Mouse (Mus musculus): ENCODE results near the gene Pdxk. TPM values are rescaled to one million over a fixed set of nuclear protein-coding genes. Genes with fewer than 3 reads are reported as not detected.

Gene Pdxk
- polyA plus RNA-seq, 1 experiment from 2014 or later = 5.3 TPM

DNA sequence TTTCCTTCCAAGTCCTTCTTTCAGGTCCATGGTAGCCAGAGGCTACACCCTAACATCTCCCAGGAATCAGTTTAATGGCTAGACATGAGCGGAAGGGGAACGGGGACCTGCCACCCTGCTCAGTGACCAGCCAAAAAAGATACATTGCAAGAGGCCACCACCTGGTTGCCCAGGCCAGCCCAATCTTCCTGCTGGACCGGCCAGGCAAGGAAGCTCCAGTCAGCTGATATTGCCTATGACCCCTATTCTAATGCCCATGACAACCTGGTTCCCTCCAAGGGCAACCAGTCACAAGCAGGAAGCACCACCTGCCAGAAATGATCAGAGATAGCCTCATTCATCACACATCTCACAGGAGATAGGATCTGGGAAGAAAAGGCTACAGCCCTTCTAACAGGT, 1.0 kb downstream of the Pdxk start:
- DNase-seq (ENCODE audit: low spot score) = no peak
- Histone ChIP-seq H3K4me1 (replicated peaks; ENCODE audit: control insufficient read depth, insufficient read depth) (peaks cover 6% of the 10 kb centered on the region; the same call in 1 of the 2 replicates), H3K9ac (ENCODE audit: low read length) (no peak overlapping the region), H3K27me3 (ENCODE audit: control insufficient read depth, insufficient read depth, low read length) (no peaks in the 10 kb centered on the region), H3K27ac (replicated peaks) (no peak overlapping the region), H3K4me3 (ENCODE audit: low read depth, low read length) (peak overlapping the region; percentile 67), H3K36me3 (ENCODE audit: control insufficient read depth, insufficient read depth, low read length) (no peaks in the 10 kb centered on the region), H3K9me3 (ENCODE audit: control insufficient read depth, low read length) (no peaks in the 10 kb centered on the region), H3K4me2 (replicated peaks; ENCODE audit: low read depth) (peak overlapping the region; percentile 100)
- ATAC-seq (ENCODE audit: low FRiP score, low TSS enrichment) = no peak
- no peak for TF ChIP-seq EP300 (optimal IDR thresholded peaks at IDR 0.05)
- TF ChIP-seq CTCF (IDR thresholded peaks at IDR 0.05; ENCODE audit: low read depth) = no peak
- 64% methylated on average over 3 of the region's 3 CpGs for WGBS

DNA sequence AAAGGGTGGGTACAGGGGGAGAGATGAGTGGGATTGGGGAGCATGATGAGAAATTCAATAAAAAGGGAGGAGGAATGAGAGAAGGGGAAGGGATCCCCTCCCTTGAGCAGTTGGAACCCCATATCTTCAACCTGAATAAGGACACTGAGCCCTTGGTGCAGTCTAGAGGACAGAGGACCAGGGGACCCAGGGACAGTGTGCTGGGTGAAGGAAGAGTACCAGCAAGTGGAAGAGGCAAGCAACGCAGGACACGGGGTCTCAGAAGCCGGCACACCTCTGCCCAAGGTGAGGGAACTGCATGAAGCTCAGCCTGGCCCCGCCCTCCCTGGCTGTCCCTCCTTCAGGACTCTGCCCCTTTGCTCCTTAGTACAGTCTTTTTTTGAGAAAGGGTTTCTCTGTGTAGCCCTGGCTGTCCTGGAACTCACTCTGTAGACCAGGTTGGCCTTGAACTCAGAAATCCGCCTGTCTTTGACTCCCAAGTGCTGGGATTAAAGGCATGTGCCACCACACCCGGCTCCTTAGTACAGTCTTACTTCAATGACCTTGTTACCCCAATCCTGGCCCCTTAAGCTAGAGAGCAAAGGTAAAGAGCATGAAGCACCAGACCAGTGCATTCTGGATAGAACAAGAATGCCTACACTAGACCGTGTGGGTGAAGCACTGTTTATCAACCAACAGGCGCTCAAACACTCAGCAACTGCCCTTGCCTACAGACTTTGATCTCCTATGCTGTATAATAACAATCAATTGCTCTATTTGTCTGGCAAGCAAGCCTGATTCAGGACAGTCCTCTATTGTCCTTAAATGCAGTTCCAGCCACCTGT, 1.6 kb downstream of the Pdxk start:
- H3K9ac ChIP-seq (ENCODE audit: low read length) = no peak overlapping the region
- 69% methylated on average over 8 of the region's 8 CpGs for WGBS
- peaks cover 6% of the 10 kb centered on the region; the same call in 1 of the 2 replicates for H3K4me1 ChIP-seq (replicated peaks; ENCODE audit: control insufficient read depth, insufficient read depth)
- H3K36me3 ChIP-seq (ENCODE audit: control insufficient read depth, insufficient read depth, low read length) = no peaks in the 10 kb centered on the region
- TF ChIP-seq EP300 (optimal IDR thresholded peaks at IDR 0.05) (no peak), CTCF (IDR thresholded peaks at IDR 0.05; ENCODE audit: low read depth) (no peak)
- H3K9me3 ChIP-seq (ENCODE audit: control insufficient read depth, low read length) = no peaks in the 10 kb centered on the region
- no peak overlapping the region for H3K4me2 ChIP-seq (replicated peaks; ENCODE audit: low read depth)
- no peak overlapping the region for H3K27ac ChIP-seq (replicated peaks)
- no peaks in the 10 kb centered on the region for H3K27me3 ChIP-seq (ENCODE audit: control insufficient read depth, insufficient read depth, low read length)
- H3K4me3 ChIP-seq (ENCODE audit: low read depth, low read length) = no peak overlapping the region
- DNase-seq (ENCODE audit: low spot score) = no peak
- peak; percentile 54; the same call in 1 of the 2 replicates for ATAC-seq (ENCODE audit: low FRiP score, low TSS enrichment)

DNA sequence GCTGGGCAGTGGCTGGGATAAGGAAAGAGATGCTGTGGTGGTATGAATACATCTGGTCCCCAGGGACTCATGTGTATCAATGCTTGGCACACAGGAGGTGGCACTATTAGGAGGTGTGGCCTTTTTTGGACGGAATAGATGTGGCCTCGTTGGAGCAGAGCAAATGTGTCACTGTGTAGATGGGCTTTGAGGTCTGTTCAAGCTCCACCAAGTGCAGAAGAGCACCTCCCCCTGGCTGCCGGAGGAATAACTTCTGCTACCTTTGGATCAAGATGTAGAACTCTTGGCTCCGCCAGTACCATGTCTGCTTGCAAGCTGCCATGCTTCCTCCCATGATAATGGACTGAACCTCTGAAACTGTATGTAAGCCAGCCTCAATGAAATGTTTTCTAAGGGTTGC, 3.0 kb downstream of the Pdxk start:
- H3K27ac ChIP-seq (replicated peaks) = no peak overlapping the region
- TF ChIP-seq CTCF (IDR thresholded peaks at IDR 0.05; ENCODE audit: low read depth) (peak; percentile 46), EP300 (optimal IDR thresholded peaks at IDR 0.05) (no peak)
- WGBS = 79% methylated on average over 4 of the region's 4 CpGs
- no peak overlapping the region for H3K4me2 ChIP-seq (replicated peaks; ENCODE audit: low read depth)
- no peaks in the 10 kb centered on the region for H3K27me3 ChIP-seq (ENCODE audit: control insufficient read depth, insufficient read depth, low read length)
- no peaks in the 10 kb centered on the region for H3K9me3 ChIP-seq (ENCODE audit: control insufficient read depth, low read length)
- ATAC-seq (ENCODE audit: low FRiP score, low TSS enrichment) (no peak), DNase-seq (ENCODE audit: low spot score) (no peak)
- H3K9ac ChIP-seq (ENCODE audit: low read length) = no peak overlapping the region
- peaks cover 6% of the 10 kb centered on the region for H3K4me1 ChIP-seq (replicated peaks; ENCODE audit: control insufficient read depth, insufficient read depth)
- no peaks in the 10 kb centered on the region for H3K36me3 ChIP-seq (ENCODE audit: control insufficient read depth, insufficient read depth, low read length)
- H3K4me3 ChIP-seq (ENCODE audit: low read depth, low read length) = no peak overlapping the region

DNA sequence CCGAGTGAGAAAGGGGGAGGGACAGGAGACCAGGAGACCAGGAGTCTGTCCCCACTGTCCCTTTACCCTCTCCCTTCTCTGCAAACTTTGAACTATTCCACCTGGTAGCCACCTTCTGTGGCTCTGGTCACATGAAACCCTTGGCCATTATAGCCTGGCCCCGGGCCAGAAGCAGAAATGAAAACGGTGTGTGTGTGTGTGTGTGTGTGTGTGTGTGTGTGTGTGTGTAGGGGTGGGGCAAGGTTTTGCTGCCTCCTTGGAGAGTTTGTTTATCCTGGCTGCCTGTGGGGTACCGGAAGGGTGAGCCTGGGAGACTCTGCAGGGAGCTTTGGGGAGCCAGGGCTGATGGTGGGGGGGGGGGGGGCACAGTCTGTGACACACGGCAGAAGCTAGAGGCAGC, 4.3 kb downstream of the Pdxk start:
- Histone ChIP-seq H3K27me3 (ENCODE audit: control insufficient read depth, insufficient read depth, low read length) (no peaks in the 10 kb centered on the region), H3K9me3 (ENCODE audit: control insufficient read depth, low read length) (no peaks in the 10 kb centered on the region), H3K4me1 (replicated peaks; ENCODE audit: control insufficient read depth, insufficient read depth) (peaks cover 6% of the 10 kb centered on the region), H3K4me2 (replicated peaks; ENCODE audit: low read depth) (no peak overlapping the region), H3K9ac (ENCODE audit: low read length) (no peak overlapping the region), H3K4me3 (ENCODE audit: low read depth, low read length) (no peak overlapping the region), H3K36me3 (ENCODE audit: control insufficient read depth, insufficient read depth, low read length) (no peaks in the 10 kb centered on the region), H3K27ac (replicated peaks) (no peak overlapping the region)
- peak; percentile 71 for DNase-seq (ENCODE audit: low spot score)
- no peak for ATAC-seq (ENCODE audit: low FRiP score, low TSS enrichment)
- WGBS = 16% methylated on average over 5 of the region's 5 CpGs
- TF ChIP-seq EP300 (optimal IDR thresholded peaks at IDR 0.05) (no peak), CTCF (IDR thresholded peaks at IDR 0.05; ENCODE audit: low read depth) (no peak)

DNA sequence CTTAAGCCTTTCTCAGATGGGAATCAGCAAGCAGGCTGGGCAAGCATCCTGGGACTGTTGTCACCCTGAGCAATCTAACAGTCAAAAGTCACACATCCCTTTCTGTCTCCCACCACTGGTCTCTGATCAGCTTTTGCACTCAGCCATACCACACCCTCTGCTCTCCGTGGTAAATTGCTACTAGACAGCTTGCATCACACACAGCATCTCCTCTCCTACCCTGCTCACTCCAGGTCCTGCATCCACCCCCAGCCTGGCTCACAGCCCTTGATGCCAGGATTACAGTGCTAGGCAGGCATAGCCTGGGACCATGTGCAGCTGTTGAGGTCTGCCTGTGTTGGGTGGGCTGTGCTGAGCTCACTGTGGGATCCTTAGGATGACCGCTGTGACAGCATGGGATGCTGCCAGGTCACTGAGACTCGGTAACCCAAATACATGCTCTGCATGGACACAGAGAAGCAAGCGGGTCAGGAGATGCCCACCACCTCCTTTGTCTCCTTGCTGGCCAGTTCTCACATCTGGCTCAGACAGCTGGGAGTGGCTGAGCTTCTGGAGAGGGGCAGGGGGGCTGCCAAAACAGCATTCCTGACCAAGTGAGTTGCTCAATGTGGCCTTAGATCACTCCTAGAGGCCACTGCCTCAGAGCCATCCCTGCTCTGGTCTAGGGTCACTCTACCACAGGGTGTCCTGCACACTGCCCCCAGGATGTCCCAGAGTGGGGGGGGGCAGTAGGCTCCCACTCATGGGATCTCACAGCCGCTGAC, 6.2 kb downstream of the Pdxk start:
- H3K4me2 ChIP-seq (replicated peaks; ENCODE audit: low read depth) = no peak overlapping the region
- H3K9ac ChIP-seq (ENCODE audit: low read length) = no peak overlapping the region
- H3K4me1 ChIP-seq (replicated peaks; ENCODE audit: control insufficient read depth, insufficient read depth) = peaks cover 2% of the 10 kb centered on the region; the same call in 1 of the 2 replicates
- TF ChIP-seq EP300 (optimal IDR thresholded peaks at IDR 0.05) (no peak), CTCF (IDR thresholded peaks at IDR 0.05; ENCODE audit: low read depth) (no peak)
- H3K36me3 ChIP-seq (ENCODE audit: control insufficient read depth, insufficient read depth, low read length) = no peaks in the 10 kb centered on the region
- no peaks in the 10 kb centered on the region for H3K9me3 ChIP-seq (ENCODE audit: control insufficient read depth, low read length)
- DNase-seq (ENCODE audit: low spot score) (no peak), ATAC-seq (ENCODE audit: low FRiP score, low TSS enrichment) (no peak)
- 65% methylated on average over 5 of the region's 5 CpGs for WGBS
- no peak overlapping the region for H3K4me3 ChIP-seq (ENCODE audit: low read depth, low read length)
- H3K27ac ChIP-seq (replicated peaks) = peak overlapping the region; percentile 70
- no peaks in the 10 kb centered on the region for H3K27me3 ChIP-seq (ENCODE audit: control insufficient read depth, insufficient read depth, low read length)
